Comparison of ENCODE assay signal across 8 mouse cellular contexts in genomic region chr2:179974651-179975471, GRCm38 (mm10). TPM values are rescaled to one million over a fixed set of nuclear protein-coding genes. Genes with fewer than 3 reads are reported as not detected.
DNase-seq lines count a peak whose midpoint lies in the region; ATAC-seq and TF ChIP-seq lines count a peak whose summit lies in the region.

No protein-coding gene starts in this region.

- H3K27ac ChIP-seq in MEL (ENCODE audit: control insufficient read depth, low read depth, low read length) = no peak overlapping the region
- H3K27ac ChIP-seq in embryonic facial prominence, embryonic 11.5 days (replicated peaks; ENCODE audit: low read depth, low read length) = no peak overlapping the region
- H3K27ac ChIP-seq in hindbrain, embryonic 11.5 days (ENCODE audit: low read depth, low read length) = no peak overlapping the region
- H3K27ac ChIP-seq in limb, embryonic 14.5 days (replicated peaks; ENCODE audit: low read depth, low read length) = no peak overlapping the region
- no peak overlapping the region for H3K27ac ChIP-seq in midbrain, embryonic 12.5 days (replicated peaks)

- no peak for TF ChIP-seq EP300 in MEL (IDR thresholded peaks at IDR 0.05; ENCODE audit: low read depth in 1 of 2, low read length in 2 of 2)

- no peak for TF ChIP-seq POLR2A in MEL (IDR thresholded peaks at IDR 0.05; ENCODE audit: control insufficient read depth in 1 of 2, insufficient read depth in 1 of 2, low read depth in 1 of 2, low read length in 2 of 2, poor library complexity in 1 of 2)
- no peak for TF ChIP-seq POLR2A in limb, embryonic 14.5 days (IDR thresholded peaks at IDR 0.05; ENCODE audit: borderline replicate concordance, extremely low read depth, insufficient read depth, insufficient read length)

- DNase-seq in 3134 (ENCODE audit: extremely low read depth, insufficient read length, low spot score) (peak; percentile 43), MEL (ENCODE audit: low read depth, low spot score) (peak; percentile 47)
- DNase-seq in embryonic facial prominence, embryonic 11.5 days (ENCODE audit: low spot score) = peak; percentile 22
- DNase-seq in hindbrain, embryonic 11.5 days (ENCODE audit: low spot score) = peak; percentile 44
- no peak for DNase-seq in limb, embryonic 14.5 days (ENCODE audit: low spot score)
- DNase-seq in testis, postnatal 14 days (ENCODE audit: low spot score) = peak; percentile 52
- no peak for DNase-seq in gastrocnemius, postnatal 4 days (ENCODE audit: low spot score in 2 of 2)

- peak overlapping the region; percentile 73 for H3K9ac ChIP-seq in MEL (ENCODE audit: control insufficient read depth, low read depth, low read length, poor library complexity, severe bottlenecking)
- H3K9ac ChIP-seq in embryonic facial prominence, embryonic 11.5 days (replicated peaks; ENCODE audit: low read length) = peak overlapping the region; percentile 75
- peak overlapping the region; percentile 64 for H3K9ac ChIP-seq in hindbrain, embryonic 11.5 days (ENCODE audit: low read depth, low read length)
- peak overlapping the region; percentile 64 for H3K9ac ChIP-seq in limb, embryonic 14.5 days (ENCODE audit: low read depth, low read length, severe bottlenecking)
- H3K9ac ChIP-seq in midbrain, embryonic 12.5 days (replicated peaks) = peak overlapping the region; percentile 81

- H3K9me3 ChIP-seq in MEL (replicated peaks; ENCODE audit: insufficient read depth, low read length) = no peaks in the 10 kb centered on the region
- no peaks in the 10 kb centered on the region for H3K9me3 ChIP-seq in embryonic facial prominence, embryonic 11.5 days (replicated peaks; ENCODE audit: control insufficient read depth, low read length)
- H3K9me3 ChIP-seq in hindbrain, embryonic 11.5 days (ENCODE audit: control insufficient read depth, low read length) = no peaks in the 10 kb centered on the region
- H3K9me3 ChIP-seq in limb, embryonic 14.5 days (ENCODE audit: control insufficient read depth, low read length) = no peaks in the 10 kb centered on the region
- no peaks in the 10 kb centered on the region for H3K9me3 ChIP-seq in midbrain, embryonic 12.5 days

- TF ChIP-seq RAD21 in MEL (IDR thresholded peaks at IDR 0.05; ENCODE audit: low read depth, low read length) = no peak

- WGBS in embryonic facial prominence, embryonic 11.5 days = 4% methylated on average over 42 of the region's 45 CpGs
- WGBS in hindbrain, embryonic 11.5 days = 2% methylated on average over 43 of the region's 45 CpGs
- 4% methylated on average over 38 of the region's 45 CpGs for WGBS in limb, embryonic 14.5 days
- whole genome bisulfite sequencing in midbrain, embryonic 12.5 days = under 1% methylated on average over 43 of the region's 45 CpGs

- peaks cover 0 to 25% of the 10 kb centered on the region in 2 experiments; a peak in 3 of 4 replicates for H3K4me1 ChIP-seq in MEL (ENCODE audit: control insufficient read depth in 1 of 2, insufficient read depth in 2 of 2, low read length in 2 of 2)
- peaks cover 3% of the 10 kb centered on the region for H3K4me1 ChIP-seq in embryonic facial prominence, embryonic 11.5 days (ENCODE audit: control insufficient read depth, insufficient read depth, low read length)
- peaks cover 9% of the 10 kb centered on the region for H3K4me1 ChIP-seq in hindbrain, embryonic 11.5 days (replicated peaks; ENCODE audit: control insufficient read depth, insufficient read depth, low read length)
- peaks cover 23% of the 10 kb centered on the region for H3K4me1 ChIP-seq in limb, embryonic 14.5 days (ENCODE audit: control insufficient read depth, insufficient read depth, low read length)
- H3K4me1 ChIP-seq in midbrain, embryonic 12.5 days = peaks cover 59% of the 10 kb centered on the region

- peaks cover 64% of the 10 kb centered on the region for H3K79me2 ChIP-seq in MEL (ENCODE audit: control insufficient read depth, insufficient read depth, low read length, poor library complexity)

- no peak for ATAC-seq in embryonic facial prominence, embryonic 11.5 days (replicated peaks; ENCODE audit: insufficient number of reproducible peaks, low FRiP score, low TSS enrichment, low read depth)
- peak; percentile 12; the same call in 1 of the 2 replicates for ATAC-seq in hindbrain, embryonic 11.5 days (ENCODE audit: low FRiP score)
- ATAC-seq in limb, embryonic 14.5 days (ENCODE audit: low FRiP score, low read depth) = no peak
- 0 out of 2 replicates have a peak, but pooled peaks have one; percentile 7 for ATAC-seq in midbrain, embryonic 12.5 days (ENCODE audit: low FRiP score, low read depth)

- TF ChIP-seq CTCF in MEL (IDR thresholded peaks at IDR 0.05 in 2 of 3, conservative IDR thresholded peaks at IDR 0.05 in 1 of 3; ENCODE audit: control insufficient read depth in 1 of 3, insufficient read depth in 1 of 3, low read depth in 2 of 3, low read length in 3 of 3, poor library complexity in 1 of 3, severe bottlenecking in 1 of 3) = no peak

- H3K27me3 ChIP-seq in MEL (ENCODE audit: control insufficient read depth in 1 of 2, insufficient read depth in 2 of 2, low read length in 2 of 2) = no peaks in the 10 kb centered on the region
- no peaks in the 10 kb centered on the region for H3K27me3 ChIP-seq in embryonic facial prominence, embryonic 11.5 days (ENCODE audit: control insufficient read depth, insufficient read depth, low read length)
- no peaks in the 10 kb centered on the region for H3K27me3 ChIP-seq in hindbrain, embryonic 11.5 days (ENCODE audit: control insufficient read depth, insufficient read depth, low read length)
- H3K27me3 ChIP-seq in limb, embryonic 14.5 days (ENCODE audit: control insufficient read depth, insufficient read depth, low read length) = no peaks in the 10 kb centered on the region
- no peaks in the 10 kb centered on the region for H3K27me3 ChIP-seq in midbrain, embryonic 12.5 days

- H3K4me2 ChIP-seq in embryonic facial prominence, embryonic 11.5 days (ENCODE audit: low read depth, low read length) = peak overlapping the region; percentile 100
- H3K4me2 ChIP-seq in hindbrain, embryonic 11.5 days (replicated peaks; ENCODE audit: low read depth, low read length) = peak overlapping the region; percentile 99
- peak overlapping the region; percentile 93 for H3K4me2 ChIP-seq in limb, embryonic 14.5 days (replicated peaks; ENCODE audit: low read depth, low read length, severe bottlenecking)
- H3K4me2 ChIP-seq in midbrain, embryonic 12.5 days (replicated peaks) = peak overlapping the region; percentile 100

- H3K36me3 ChIP-seq in MEL (ENCODE audit: control insufficient read depth in 1 of 2, insufficient read depth in 2 of 2, low read length in 2 of 2) = peaks cover 0 to 15% of the 10 kb centered on the region in 2 experiments; a peak in 2 of 4 replicates
- no peaks in the 10 kb centered on the region for H3K36me3 ChIP-seq in embryonic facial prominence, embryonic 11.5 days (replicated peaks; ENCODE audit: control insufficient read depth, insufficient read depth, low read depth, low read length)
- H3K36me3 ChIP-seq in hindbrain, embryonic 11.5 days (ENCODE audit: control insufficient read depth, insufficient read depth, low read length) = no peaks in the 10 kb centered on the region
- H3K36me3 ChIP-seq in limb, embryonic 14.5 days (ENCODE audit: control insufficient read depth, insufficient read depth, low read length) = no peaks in the 10 kb centered on the region
- H3K36me3 ChIP-seq in midbrain, embryonic 12.5 days = no peaks in the 10 kb centered on the region

- peak overlapping the region; percentile 52 to 69 for H3K4me3 ChIP-seq in MEL (ENCODE audit: control insufficient read depth in 1 of 2, insufficient read depth in 1 of 2, low read depth in 2 of 2, low read length in 2 of 2)
- H3K4me3 ChIP-seq in embryonic facial prominence, embryonic 11.5 days (ENCODE audit: low read depth, low read length) = peak overlapping the region; percentile 75
- H3K4me3 ChIP-seq in hindbrain, embryonic 11.5 days (ENCODE audit: low read depth, low read length) = peak overlapping the region; percentile 84
- H3K4me3 ChIP-seq in limb, embryonic 14.5 days (replicated peaks; ENCODE audit: low read length) = peak overlapping the region; percentile 58
- peak overlapping the region; percentile 89 for H3K4me3 ChIP-seq in midbrain, embryonic 12.5 days

TF ChIP-seq in MEL, 35 proteins besides CTCF, POLR2A, EP300 and RAD21 (continues in another document):
- TF ChIP-seq E2F4 (IDR thresholded peaks at IDR 0.05; ENCODE audit: borderline replicate concordance, low read depth, low read length) = no peak
- no peak for TF ChIP-seq KAT2A (conservative IDR thresholded peaks at IDR 0.05; ENCODE audit: low read depth, low read length)
- TF ChIP-seq ETS1 (IDR thresholded peaks at IDR 0.05; ENCODE audit: low read depth, low read length) = no peak
- TF ChIP-seq SIN3A (IDR thresholded peaks at IDR 0.05; ENCODE audit: low read length) = peak; percentile 42
- no peak for TF ChIP-seq GABPA (IDR thresholded peaks at IDR 0.05; ENCODE audit: low read depth, low read length)
- TF ChIP-seq MXI1 (IDR thresholded peaks at IDR 0.05; ENCODE audit: low read depth, low read length) = peak; percentile 47
- TF ChIP-seq MEF2A (IDR thresholded peaks at IDR 0.05; ENCODE audit: extremely low read depth, insufficient replicate concordance, low read depth, low read length, poor library complexity, severe bottlenecking) = no peak

RNA-seq across cellular contexts. Expression of gene Taf4, which starts 1.6 kb away (rescaled TPM):
- 6.3 and 9.9 TPM in 2 replicates for total RNA-seq in MEL (2012; rRNA removed)
- 10 to 100 TPM in 1 of 2 experiments, not detected in 1; 21.8 TPM for polyA plus RNA-seq in MEL (2012; ENCODE audit: insufficient read depth in 1 of 2, insufficient read length in 2 of 2, low read depth in 1 of 2, low replicate concordance in 2 of 2, missing spikeins in 1 of 2)
- polyA plus RNA-seq in embryonic facial prominence, embryonic 11.5 days (2014; fragmentation: Nextera tagmentation; extraction: Ambion mirVana) = 4.4 and 4.9 TPM in 2 replicates
- 6.2 and 9.2 TPM in 2 replicates for polyA plus RNA-seq in hindbrain, embryonic 11.5 days (2014; fragmentation: Nextera tagmentation; extraction: Ambion mirVana)
- 15.2 and 17.6 TPM in 2 replicates for polyA plus RNA-seq in limb, embryonic 14.5 days (2012; rRNA removed)
- 3.9 and 4.4 TPM in 2 replicates for polyA plus RNA-seq in limb, embryonic 14.5 days (2014; fragmentation: Nextera tagmentation; extraction: Ambion mirVana)
- polyA plus RNA-seq in midbrain, embryonic 12.5 days (2016; fragmentation: Nextera tagmentation; extraction: Ambion mirVana) = 5.0 and 5.1 TPM in 2 replicates
- 10 to 100 TPM; 14.1 to 15.7 TPM for total RNA-seq in gastrocnemius, postnatal 4 days (2021)

RNA-seq across cellular contexts. Expression of gene Lsm14b, which starts 49.9 kb away (rescaled TPM):
- 33.9 and 34.2 TPM in 2 replicates for total RNA-seq in MEL (2012; rRNA removed)
- polyA plus RNA-seq in MEL (2012; ENCODE audit: insufficient read depth in 1 of 2, insufficient read length in 2 of 2, low read depth in 1 of 2, low replicate concordance in 2 of 2, missing spikeins in 1 of 2) = 10 to 100 TPM in 1 of 2 experiments, not detected in 1; 44.4 TPM
- 9.8 and 11.1 TPM in 2 replicates for polyA plus RNA-seq in embryonic facial prominence, embryonic 11.5 days (2014; fragmentation: Nextera tagmentation; extraction: Ambion mirVana)
- 13.5 and 14.6 TPM in 2 replicates for polyA plus RNA-seq in hindbrain, embryonic 11.5 days (2014; fragmentation: Nextera tagmentation; extraction: Ambion mirVana)
- 69.1 and 75.6 TPM in 2 replicates for polyA plus RNA-seq in limb, embryonic 14.5 days (2012; rRNA removed)
- 7.7 and 7.8 TPM in 2 replicates for polyA plus RNA-seq in limb, embryonic 14.5 days (2014; fragmentation: Nextera tagmentation; extraction: Ambion mirVana)
- polyA plus RNA-seq in midbrain, embryonic 12.5 days (2016; fragmentation: Nextera tagmentation; extraction: Ambion mirVana) = 16.9 and 19.5 TPM in 2 replicates
- 10 to 100 TPM; 48.3 to 50.8 TPM for total RNA-seq in gastrocnemius, postnatal 4 days (2021)

Comparison
In these comparisons a context has a peak if more than half of its experiments do, and no peak if none do; other contexts are left out.
1. DNase-seq: peak in 3134 (single experiment), MEL (single experiment), embryonic facial prominence, embryonic 11.5 days (single experiment), hindbrain, embryonic 11.5 days (single experiment) and testis, postnatal 14 days (single experiment); none in limb, embryonic 14.5 days (single experiment) and gastrocnemius, postnatal 4 days (0 of 2).
2. ATAC-seq: peak in hindbrain, embryonic 11.5 days (single experiment) and midbrain, embryonic 12.5 days (single experiment); none in embryonic facial prominence, embryonic 11.5 days (single experiment) and limb, embryonic 14.5 days (single experiment).
3. Peak in every context shown above with its lines, with median percentiles within 50 percentile points of each other: H3K4me3 ChIP-seq, H3K9ac ChIP-seq and H3K4me2 ChIP-seq.